Mouse (Mus musculus): ENCODE results near the gene Tbxa2r. TPM values are rescaled to one million over a fixed set of nuclear protein-coding genes. Genes with fewer than 3 reads are reported as not detected.
A peak's percentile ranks its signal among the peaks of the same experiment; 100 is the strongest.

Tbxa2r gene
- polyA plus RNA-seq, 1 experiment from 2014 or later: 2.3 TPM

GRCm38 (mm10) chr10:81351678-81352291 is 23.3 kb downstream of the Tbxa2r start:
- Histone ChIP-seq H3K27ac (ENCODE audit: low read depth, low read length) (no peak overlapping the region), H3K36me3 (ENCODE audit: control insufficient read depth, insufficient read depth, low read length) (no peaks in the 10 kb centered on the region), H3K4me1 (replicated peaks; ENCODE audit: control insufficient read depth, insufficient read depth, low read length) (peaks cover 11% of the 10 kb centered on the region; the same call in 1 of the 2 replicates), H3K9me3 (ENCODE audit: control insufficient read depth, low read length) (no peaks in the 10 kb centered on the region), H3K4me2 (replicated peaks; ENCODE audit: low read depth, low read length) (no peak overlapping the region), H3K4me3 (ENCODE audit: low read depth, low read length) (no peak overlapping the region), H3K27me3 (ENCODE audit: control insufficient read depth, insufficient read depth, low read length) (peaks cover 7% of the 10 kb centered on the region; the same call in 1 of the 2 replicates), H3K9ac (ENCODE audit: low read depth, low read length) (no peak overlapping the region)
- 27% methylated on average over 9 of the region's 9 CpGs for WGBS
- DNase-seq (ENCODE audit: low spot score) (no peak), ATAC-seq (ENCODE audit: low FRiP score) (no peak)

- no peak overlapping the region for H3K4me3 ChIP-seq (ENCODE audit: low read depth, low read length)
- H3K4me2 ChIP-seq (replicated peaks; ENCODE audit: low read depth, low read length): no peak overlapping the region
- WGBS: 68% methylated on average over 9 of the region's 9 CpGs
- H3K27me3 ChIP-seq (ENCODE audit: control insufficient read depth, insufficient read depth, low read length): no peaks in the 10 kb centered on the region; the same call in 1 of the 2 replicates
- H3K9me3 ChIP-seq (ENCODE audit: control insufficient read depth, low read length): no peaks in the 10 kb centered on the region
- ATAC-seq (ENCODE audit: low FRiP score): no peak
- H3K27ac ChIP-seq (ENCODE audit: low read depth, low read length): no peak overlapping the region
- DNase-seq (ENCODE audit: low spot score): no peak
- peaks cover 9% of the 10 kb centered on the region; the same call in 1 of the 2 replicates for H3K4me1 ChIP-seq (replicated peaks; ENCODE audit: control insufficient read depth, insufficient read depth, low read length)
- H3K9ac ChIP-seq (ENCODE audit: low read depth, low read length): no peak overlapping the region
- no peaks in the 10 kb centered on the region for H3K36me3 ChIP-seq (ENCODE audit: control insufficient read depth, insufficient read depth, low read length)
Measured at GRCm38 (mm10) chr10:81354738-81355477, 26.4 kb downstream of the Tbxa2r start.

GRCm38 (mm10) chr10:81355533-81355932 is 27.0 kb downstream of the Tbxa2r start:
- Histone ChIP-seq H3K9ac (ENCODE audit: low read depth, low read length) (0 out of 2 replicates have a peak overlapping the region, but pooled peaks have one; percentile 11), H3K4me1 (replicated peaks; ENCODE audit: control insufficient read depth, insufficient read depth, low read length) (peaks cover 9% of the 10 kb centered on the region; the same call in 1 of the 2 replicates)

DNA sequence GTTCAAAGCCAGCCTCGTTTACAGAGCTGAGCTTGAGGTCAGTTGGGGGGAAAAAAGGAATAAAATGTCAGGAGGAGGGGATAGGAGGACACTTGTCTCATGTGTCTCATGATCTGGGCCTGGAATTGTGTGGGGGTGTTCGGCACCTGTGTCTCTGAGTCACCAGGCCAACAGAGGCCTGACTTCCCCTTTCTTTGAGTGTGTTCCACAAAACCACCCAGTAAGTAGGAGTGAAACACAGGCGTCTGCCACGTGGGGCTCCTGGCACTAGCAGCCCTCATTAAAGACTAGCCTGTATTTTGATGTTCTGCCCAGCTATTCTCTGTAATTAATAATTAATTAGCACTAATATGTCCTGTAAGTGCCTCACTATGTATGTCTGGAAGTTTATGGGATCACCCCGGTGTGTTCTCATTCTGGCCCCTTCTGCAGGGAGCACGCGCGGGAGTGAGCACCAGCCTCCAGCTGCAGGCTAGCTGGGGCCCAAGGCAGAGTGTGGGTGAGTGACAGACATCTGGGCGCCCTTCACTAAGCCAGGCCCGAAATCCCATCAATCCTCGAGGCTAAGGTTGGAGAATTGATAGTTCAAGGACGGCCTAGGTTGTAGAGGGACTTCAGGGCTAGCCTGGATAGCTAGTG is 27.9 kb downstream of the Tbxa2r start:
- H3K9ac ChIP-seq (ENCODE audit: low read depth, low read length): no peak overlapping the region
- H3K27me3 ChIP-seq (ENCODE audit: control insufficient read depth, insufficient read depth, low read length): no peaks in the 10 kb centered on the region; the same call in 1 of the 2 replicates
- no peaks in the 10 kb centered on the region for H3K36me3 ChIP-seq (ENCODE audit: control insufficient read depth, insufficient read depth, low read length)
- no peak for DNase-seq (ENCODE audit: low spot score)
- WGBS: 61% methylated on average over 12 of the region's 12 CpGs
- H3K4me2 ChIP-seq (replicated peaks; ENCODE audit: low read depth, low read length): no peak overlapping the region
- H3K9me3 ChIP-seq (ENCODE audit: control insufficient read depth, low read length): no peaks in the 10 kb centered on the region
- no peak overlapping the region; the same call in 1 of the 2 replicates for H3K4me3 ChIP-seq (ENCODE audit: low read depth, low read length)
- peaks cover 9% of the 10 kb centered on the region; the same call in 1 of the 2 replicates for H3K4me1 ChIP-seq (replicated peaks; ENCODE audit: control insufficient read depth, insufficient read depth, low read length)
- ATAC-seq (ENCODE audit: low FRiP score): peak; percentile 2; the same call in 1 of the 2 replicates
- no peak overlapping the region for H3K27ac ChIP-seq (ENCODE audit: low read depth, low read length)

More at GRCm38 (mm10) chr10:81355533-81355932, 27.0 kb downstream of the Tbxa2r start:
- H3K9me3 ChIP-seq (ENCODE audit: control insufficient read depth, low read length): no peaks in the 10 kb centered on the region
- 81% methylated on average over 4 of the region's 4 CpGs for WGBS
- H3K36me3 ChIP-seq (ENCODE audit: control insufficient read depth, insufficient read depth, low read length): no peaks in the 10 kb centered on the region
- no peak overlapping the region for H3K4me2 ChIP-seq (replicated peaks; ENCODE audit: low read depth, low read length)
- no peak overlapping the region for H3K4me3 ChIP-seq (ENCODE audit: low read depth, low read length)
- no peaks in the 10 kb centered on the region; the same call in 1 of the 2 replicates for H3K27me3 ChIP-seq (ENCODE audit: control insufficient read depth, insufficient read depth, low read length)
- no peak overlapping the region for H3K27ac ChIP-seq (ENCODE audit: low read depth, low read length)
- DNase-seq (ENCODE audit: low spot score): no peak
- no peak for ATAC-seq (ENCODE audit: low FRiP score)

DNA sequence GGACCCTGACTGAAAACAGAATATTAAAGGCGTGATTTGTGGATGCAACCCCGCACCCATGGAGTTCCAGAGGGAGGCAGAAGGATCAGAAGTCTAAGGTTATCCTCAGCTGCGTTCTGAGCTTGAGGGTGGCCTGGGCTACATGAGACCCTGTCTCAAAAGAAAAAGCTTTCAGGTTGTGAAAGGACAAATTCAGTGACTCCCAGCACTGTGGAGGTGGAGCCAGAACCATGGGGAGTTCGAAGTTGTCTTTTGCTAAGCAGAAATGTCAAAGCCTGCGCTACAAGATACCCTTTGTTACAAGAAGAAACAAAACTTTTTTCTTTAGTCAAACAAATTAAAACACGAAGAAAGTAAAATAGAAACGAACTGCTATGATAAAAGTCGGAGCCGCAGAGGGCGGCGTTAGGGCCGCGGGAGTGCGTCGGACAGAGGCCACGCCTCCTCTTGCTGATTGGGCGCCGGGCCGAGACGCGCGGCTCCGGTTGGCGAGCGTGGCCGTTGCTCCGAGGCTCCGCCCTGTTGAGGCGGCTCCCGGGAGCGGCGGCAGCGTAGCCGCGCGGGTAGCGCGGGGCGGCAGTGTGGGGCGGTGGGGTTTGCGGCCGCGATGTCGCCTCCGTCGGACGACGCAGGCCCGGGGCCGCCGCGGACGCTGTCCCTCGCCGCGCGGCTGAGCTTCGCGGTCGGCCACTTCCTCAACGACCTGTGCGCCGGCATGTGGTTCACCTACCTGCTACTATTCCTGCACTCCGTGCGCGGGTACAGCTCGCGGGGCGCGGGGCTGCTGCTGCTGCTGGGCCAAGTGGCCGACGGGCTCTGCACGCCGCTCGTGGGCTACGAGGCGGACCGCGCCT is 28.7 kb downstream of the Tbxa2r start, which contains the start of gene Mfsd12:
Gene Mfsd12, plus strand, starts transcription at position 501 of the 854 bp plus-strand sequence.
- Histone ChIP-seq H3K4me1 (replicated peaks; ENCODE audit: control insufficient read depth, insufficient read depth, low read length) (peaks cover 9% of the 10 kb centered on the region; the same call in 1 of the 2 replicates), H3K9me3 (ENCODE audit: control insufficient read depth, low read length) (no peaks in the 10 kb centered on the region)

DNA sequence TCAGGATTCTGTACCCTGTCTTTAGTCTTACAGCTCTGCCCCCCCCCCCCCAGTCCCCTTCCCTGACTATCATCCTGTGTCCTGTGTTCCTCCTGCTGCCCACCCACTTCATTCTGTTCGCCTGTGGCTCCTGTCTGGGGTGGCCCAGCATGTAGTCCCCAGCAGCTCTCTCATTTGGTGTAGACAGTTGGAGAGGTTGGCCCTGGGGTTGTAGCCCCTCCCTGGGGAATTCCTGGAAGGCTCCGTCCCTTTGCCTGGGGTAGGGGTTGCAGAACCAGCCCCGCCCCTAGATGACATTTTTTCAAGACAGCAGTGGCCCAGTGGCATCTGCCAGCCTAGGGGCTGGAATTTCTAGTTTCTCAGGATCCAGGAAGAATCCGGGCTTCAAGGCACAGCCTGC is 29.7 kb downstream of the Tbxa2r start:
- Histone ChIP-seq H3K9me3 (ENCODE audit: control insufficient read depth, low read length) (no peaks in the 10 kb centered on the region), H3K9ac (ENCODE audit: low read depth, low read length) (peak overlapping the region; percentile 74), H3K4me3 (ENCODE audit: low read depth, low read length) (peak overlapping the region; percentile 70), H3K36me3 (ENCODE audit: control insufficient read depth, insufficient read depth, low read length) (no peaks in the 10 kb centered on the region), H3K4me1 (replicated peaks; ENCODE audit: control insufficient read depth, insufficient read depth, low read length) (peaks cover 9% of the 10 kb centered on the region; the same call in 1 of the 2 replicates), H3K4me2 (replicated peaks; ENCODE audit: low read depth, low read length) (peak overlapping the region; percentile 99), H3K27me3 (ENCODE audit: control insufficient read depth, insufficient read depth, low read length) (peaks cover 7% of the 10 kb centered on the region), H3K27ac (ENCODE audit: low read depth, low read length) (no peak overlapping the region)
- ATAC-seq (ENCODE audit: low FRiP score) (no peak), DNase-seq (ENCODE audit: low spot score) (no peak)
- WGBS: 19% methylated on average over 4 of the region's 4 CpGs

More for the DNA sequence above, 28.7 kb downstream of the Tbxa2r start, which contains the start of gene Mfsd12:
- H3K27ac ChIP-seq (ENCODE audit: low read depth, low read length): no peak within 1 kb of the TSS
- H3K9ac ChIP-seq (ENCODE audit: low read depth, low read length): peak within 1 kb of the TSS; percentile 74
- no peaks in the 10 kb centered on the region for H3K36me3 ChIP-seq (ENCODE audit: control insufficient read depth, insufficient read depth, low read length)
- ATAC-seq (ENCODE audit: low FRiP score) (peak; percentile 90), DNase-seq (ENCODE audit: low spot score) (peak; percentile 90)
- H3K27me3 ChIP-seq (ENCODE audit: control insufficient read depth, insufficient read depth, low read length): no peaks in the 10 kb centered on the region; the same call in 1 of the 2 replicates
- H3K4me3 ChIP-seq (ENCODE audit: low read depth, low read length): peak within 1 kb of the TSS; percentile 70
- 2% methylated on average over 56 of the region's 79 CpGs for WGBS
- peak within 1 kb of the TSS; percentile 99 for H3K4me2 ChIP-seq (replicated peaks; ENCODE audit: low read depth, low read length)

- Histone ChIP-seq H3K27me3 (ENCODE audit: control insufficient read depth, insufficient read depth, low read length) (peaks cover 13% of the 10 kb centered on the region), H3K9ac (ENCODE audit: low read depth, low read length) (no peak overlapping the region), H3K4me2 (replicated peaks; ENCODE audit: low read depth, low read length) (no peak overlapping the region), H3K4me3 (ENCODE audit: low read depth, low read length) (no peak overlapping the region), H3K9me3 (ENCODE audit: control insufficient read depth, low read length) (no peaks in the 10 kb centered on the region), H3K4me1 (replicated peaks; ENCODE audit: control insufficient read depth, insufficient read depth, low read length) (peaks cover 14% of the 10 kb centered on the region), H3K27ac (ENCODE audit: low read depth, low read length) (no peak overlapping the region), H3K36me3 (ENCODE audit: control insufficient read depth, insufficient read depth, low read length) (no peaks in the 10 kb centered on the region)
- 80% methylated on average over 1 of the region's 1 CpGs for WGBS
- no peak for DNase-seq (ENCODE audit: low spot score)
- ATAC-seq (ENCODE audit: low FRiP score): no peak
Measured at GRCm38 (mm10) chr10:81358841-81359240, 30.3 kb downstream of the Tbxa2r start.

DNA sequence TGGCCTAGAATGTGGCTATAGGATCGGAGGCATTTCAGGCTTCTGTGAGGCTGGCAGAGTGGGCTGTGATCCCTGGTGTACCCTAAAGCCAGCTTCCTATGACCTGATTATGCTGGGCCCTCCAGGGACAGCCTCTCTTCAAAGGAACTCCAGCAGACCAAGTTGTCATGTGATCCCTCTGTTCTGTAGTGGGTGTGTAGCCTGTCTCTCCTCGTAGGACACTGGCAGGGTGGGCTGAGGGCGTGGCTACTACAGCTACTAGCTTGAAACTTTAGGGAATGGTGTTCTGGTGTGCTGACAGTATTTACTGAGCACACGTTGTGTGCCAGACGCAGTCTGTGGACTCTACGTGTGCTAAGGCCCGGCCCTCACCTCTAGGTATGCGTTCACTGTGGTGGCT is 32.2 kb downstream of the Tbxa2r start:
- peaks cover 31% of the 10 kb centered on the region for H3K4me1 ChIP-seq (replicated peaks; ENCODE audit: control insufficient read depth, insufficient read depth, low read length)
- 68% methylated on average over 8 of the region's 8 CpGs for WGBS
- H3K9ac ChIP-seq (ENCODE audit: low read depth, low read length): no peak overlapping the region
- ATAC-seq (ENCODE audit: low FRiP score): no peak
- H3K36me3 ChIP-seq (ENCODE audit: control insufficient read depth, insufficient read depth, low read length): no peaks in the 10 kb centered on the region
- H3K27ac ChIP-seq (ENCODE audit: low read depth, low read length): no peak overlapping the region; the same call in 1 of the 2 replicates
- H3K9me3 ChIP-seq (ENCODE audit: control insufficient read depth, low read length): no peaks in the 10 kb centered on the region
- DNase-seq (ENCODE audit: low spot score): no peak
- H3K4me2 ChIP-seq (replicated peaks; ENCODE audit: low read depth, low read length): no peak overlapping the region
- H3K4me3 ChIP-seq (ENCODE audit: low read depth, low read length): no peak overlapping the region
- H3K27me3 ChIP-seq (ENCODE audit: control insufficient read depth, insufficient read depth, low read length): peaks cover 19% of the 10 kb centered on the region
